Mouse (Mus musculus) MEL (cell line): ENCODE results near the gene Slc24a4. TPM values are rescaled to one million over a fixed set of nuclear protein-coding genes. Genes with fewer than 3 reads are reported as not detected.

ENCODE experiments used
- DNase-seq: peaks from one replicate; pipeline ENCODE4 v3.0.0; 2011; ENCODE audit warnings: low read depth, low spot score
- H3K27ac ChIP-seq: 2 replicates; pipeline ENCODE4 v1.5.1; 2012; ENCODE audit warnings: low read depth, mild to moderate bottlenecking, control low read depth, low read length, moderate library complexity; ENCODE audit not compliant: control insufficient read depth
- H3K27me3 ChIP-seq, 2 experiments: fragments of 150-350 bp in 1 of 2; sonication (generic) in 1 of 2; 2 replicates each; pipeline ENCODE4 v1.6.1; 2012; ENCODE audit warnings: low read length in 2 of 2, mild to moderate bottlenecking in 2 of 2, improper control_type of control experiment in 1 of 2, moderate library complexity in 1 of 2; ENCODE audit not compliant: insufficient read depth in 2 of 2, control insufficient read depth in 1 of 2
- H3K36me3 ChIP-seq, 2 experiments: 2 replicates each; pipeline ENCODE4 v1.6.1; 2012 to 2014; ENCODE audit warnings: low read length in 2 of 2, improper control_type of control experiment in 1 of 2, inconsistent platforms in 1 of 2, mild to moderate bottlenecking in 1 of 2; ENCODE audit not compliant: insufficient read depth in 2 of 2, control insufficient read depth in 1 of 2
- H3K4me1 ChIP-seq, 2 experiments: fragments of 150-350 bp in 1 of 2; sonication (generic) in 1 of 2; 2 replicates each; pipeline ENCODE4 v1.6.1; 2012; ENCODE audit warnings: low read length in 2 of 2, improper control_type of control experiment in 1 of 2, mild to moderate bottlenecking in 1 of 2; ENCODE audit not compliant: insufficient read depth in 2 of 2, control insufficient read depth in 1 of 2
- H3K4me3 ChIP-seq, 2 experiments: fragments of 150-350 bp in 1 of 2; sonication (generic) in 1 of 2; 2 replicates each; pipeline ENCODE4 v1.5.1; 2012; ENCODE audit warnings: low read depth in 2 of 2, low read length in 2 of 2, mild to moderate bottlenecking in 2 of 2, moderate library complexity in 2 of 2, control low read depth in 1 of 2, improper control_type of control experiment in 1 of 2; ENCODE audit not compliant: control insufficient read depth in 1 of 2, insufficient read depth in 1 of 2
- H3K79me2 ChIP-seq: 2 replicates; pipeline ENCODE4 v1.6.1; 2012; ENCODE audit warnings: mild to moderate bottlenecking, low read length, moderate library complexity; ENCODE audit not compliant: control insufficient read depth, poor library complexity, insufficient read depth
- H3K9ac ChIP-seq: 2 replicates; pipeline ENCODE4 v1.6.1; 2012; ENCODE audit warnings: low read depth, mild to moderate bottlenecking, control low read depth, low read length, moderate library complexity; ENCODE audit not compliant: control insufficient read depth, poor library complexity, severe bottlenecking
- H3K9me3 ChIP-seq: fragments of 150-350 bp; sonication (generic); replicated peaks from 2 replicates; pipeline ENCODE4 v1.6.1; 2012; ENCODE audit warnings: mild to moderate bottlenecking, low read length, improper control_type of control experiment, moderate library complexity; ENCODE audit not compliant: insufficient read depth
- BHLHE40 ChIP-seq: IDR thresholded peaks from 2 replicates; pipeline ENCODE4 v1.6.1; 2012; ENCODE audit warnings: low read depth, mild to moderate bottlenecking, inconsistent platforms, low read length, improper control_type of control experiment, borderline replicate concordance
- CHD2 ChIP-seq: IDR thresholded peaks from 2 replicates; pipeline ENCODE4 v1.6.1; 2011; ENCODE audit warnings: low read length, improper control_type of control experiment
- E2F4 ChIP-seq: IDR thresholded peaks from 2 replicates; pipeline ENCODE4 v1.6.1; 2011; ENCODE audit warnings: low read depth, low read length, improper control_type of control experiment, borderline replicate concordance
- ELF1 ChIP-seq: IDR thresholded peaks from 2 replicates; pipeline ENCODE4 v1.6.1; 2014; ENCODE audit warnings: low read depth, mild to moderate bottlenecking, inconsistent platforms, low read length, improper control_type of control experiment, moderate library complexity
- EP300 ChIP-seq, 2 experiments: IDR thresholded peaks; 2 replicates each; pipeline ENCODE4 v1.6.1; 2011; ENCODE audit warnings: improper control_type of control experiment in 2 of 2, low read length in 2 of 2, low read depth in 1 of 2, mild to moderate bottlenecking in 1 of 2
- GABPA ChIP-seq: IDR thresholded peaks from 2 replicates; pipeline ENCODE4 v1.6.1; 2012; ENCODE audit warnings: low read depth, mild to moderate bottlenecking, inconsistent platforms, low read length, improper control_type of control experiment, moderate library complexity
- JUND ChIP-seq: IDR thresholded peaks from 2 replicates; pipeline ENCODE4 v1.6.1; 2011; ENCODE audit warnings: low read depth, mild to moderate bottlenecking, improper control_type of control experiment, low read length
- MAX ChIP-seq: IDR thresholded peaks from 2 replicates; pipeline ENCODE4 v1.6.1; 2011; ENCODE audit warnings: low read length, improper control_type of control experiment
- MAZ ChIP-seq: IDR thresholded peaks from 2 replicates; pipeline ENCODE4 v1.6.1; 2012; ENCODE audit warnings: low read depth, mild to moderate bottlenecking, inconsistent platforms, low read length, improper control_type of control experiment
- MXI1 ChIP-seq: IDR thresholded peaks from 2 replicates; pipeline ENCODE4 v1.6.1; 2011; ENCODE audit warnings: mild to moderate bottlenecking, low read depth, low read length, improper control_type of control experiment
- NRF1 ChIP-seq: IDR thresholded peaks from 2 replicates; pipeline ENCODE4 v1.6.1; 2014; ENCODE audit warnings: low read depth, mild to moderate bottlenecking, inconsistent platforms, low read length, improper control_type of control experiment, moderate library complexity; ENCODE audit not compliant: poor library complexity, insufficient read depth, severe bottlenecking
- POLR2A ChIP-seq, 2 experiments: IDR thresholded peaks; 2 replicates each; pipeline ENCODE4 v1.6.1; 2011 to 2012; ENCODE audit warnings: low read length in 2 of 2, mild to moderate bottlenecking in 2 of 2, control low read depth in 1 of 2, improper control_type of control experiment in 1 of 2, low read depth in 1 of 2, moderate library complexity in 1 of 2; ENCODE audit not compliant: control insufficient read depth in 1 of 2, insufficient read depth in 1 of 2, poor library complexity in 1 of 2
- POLR2AphosphoS2 ChIP-seq: IDR thresholded peaks from 2 replicates; pipeline ENCODE4 v1.6.1; 2011; ENCODE audit warnings: low read length, improper control_type of control experiment
- RAD21 ChIP-seq: IDR thresholded peaks from 2 replicates; pipeline ENCODE4 v1.6.1; 2011; ENCODE audit warnings: mild to moderate bottlenecking, low read depth, low read length, improper control_type of control experiment
- SIN3A ChIP-seq: IDR thresholded peaks from 2 replicates; pipeline ENCODE4 v1.6.1; 2012; ENCODE audit warnings: low read length, improper control_type of control experiment, inconsistent platforms
- TCF12 ChIP-seq: IDR thresholded peaks from 2 replicates; pipeline ENCODE4 v1.6.1; 2014; ENCODE audit warnings: low read depth, mild to moderate bottlenecking, inconsistent platforms, low read length, improper control_type of control experiment, moderate library complexity
- UBTF ChIP-seq: IDR thresholded peaks from 2 replicates; pipeline ENCODE4 v1.6.1; 2012; ENCODE audit warnings: low read depth, mild to moderate bottlenecking, inconsistent platforms, low read length, improper control_type of control experiment, moderate library complexity, borderline replicate concordance; ENCODE audit not compliant: insufficient read depth
- USF1 ChIP-seq: IDR thresholded peaks from 2 replicates; pipeline ENCODE4 v1.6.1; 2014; ENCODE audit warnings: low read depth, mild to moderate bottlenecking, inconsistent platforms, low read length, improper control_type of control experiment, moderate library complexity
- USF2 ChIP-seq, 2 experiments: IDR thresholded peaks; 2 replicates each; pipeline ENCODE4 v1.6.1; 2011 to 2012; ENCODE audit warnings: improper control_type of control experiment in 2 of 2, low read length in 2 of 2, borderline replicate concordance in 1 of 2, inconsistent platforms in 1 of 2, low read depth in 1 of 2, mild to moderate bottlenecking in 1 of 2; ENCODE audit not compliant: insufficient read depth in 1 of 2
- ZKSCAN1 ChIP-seq: IDR thresholded peaks from 2 replicates; pipeline ENCODE4 v1.6.1; 2012; ENCODE audit warnings: low read depth, mild to moderate bottlenecking, inconsistent platforms, low read length, improper control_type of control experiment, moderate library complexity
- ZMIZ1 ChIP-seq: IDR thresholded peaks from 2 replicates; pipeline ENCODE4 v1.6.1; 2012; ENCODE audit warnings: low read depth, mild to moderate bottlenecking, inconsistent platforms, low read length, improper control_type of control experiment, moderate library complexity
- ZNF384 ChIP-seq: IDR thresholded peaks from 2 replicates; pipeline ENCODE4 v1.6.1; 2012; ENCODE audit warnings: low read depth, mild to moderate bottlenecking, inconsistent platforms, low read length, improper control_type of control experiment
- polyA plus RNA-seq, 2 experiments: library from polyadenylated mRNA; stranded (reverse) in 1 of 2; unstranded in 1 of 2; fragments of >175 nt in 1 of 2; fragments of >200 nt in 1 of 2; gene quantifications; 2 replicates each; pipeline versions ENCODE4 v1.2.1 to v1.2.4; 2012; ENCODE audit warnings: low replicate concordance in 2 of 2, low read depth in 1 of 2; ENCODE audit not compliant: insufficient read length in 2 of 2, insufficient read depth in 1 of 2, missing spikeins in 1 of 2
- total RNA-seq: library from RNA; depleted of rRNA; stranded (reverse); fragments of 300-350 nt; gene quantifications from 2 replicates; pipeline ENCODE4 v1.2.3, GENCODE M21; 2012

Slc24a4 gene
- total and polyA plus RNA-seq, 3 experiments: not detected

DNA sequence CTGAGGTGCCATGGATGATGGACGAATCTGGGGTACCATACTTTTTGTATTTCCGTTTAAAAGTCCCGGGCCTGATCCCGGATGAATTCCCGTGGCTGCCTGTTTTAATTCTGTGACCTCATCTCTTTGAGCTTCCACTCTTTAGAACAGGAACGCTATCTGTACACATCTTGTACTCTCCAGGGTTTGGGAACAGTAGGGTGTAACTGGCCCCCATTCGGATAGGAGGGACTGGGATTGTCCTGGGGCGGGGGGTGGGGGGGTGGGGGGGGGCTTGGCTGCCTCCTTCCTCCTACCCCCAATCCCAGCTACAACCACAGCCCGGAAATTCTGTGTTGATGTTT is 155.7 kb downstream of the Slc24a4 start:
- H3K9ac ChIP-seq: no peak overlapping the region
- H3K9me3 ChIP-seq: no peaks in the 10 kb centered on the region
- no peaks in the 10 kb centered on the region for H3K79me2 ChIP-seq
- no peaks in the 10 kb centered on the region for H3K36me3 ChIP-seq
- peaks cover 0 to 10% of the 10 kb centered on the region in 2 experiments; a peak in 2 of 4 replicates for H3K27me3 ChIP-seq
- H3K4me3 ChIP-seq: no peak overlapping the region
- DNase-seq: no peak
- no peaks in the 10 kb centered on the region for H3K4me1 ChIP-seq
- no peak overlapping the region for H3K27ac ChIP-seq
- TF ChIP-seq CHD2: no peak
- TF ChIP-seq TCF12: no peak

DNA sequence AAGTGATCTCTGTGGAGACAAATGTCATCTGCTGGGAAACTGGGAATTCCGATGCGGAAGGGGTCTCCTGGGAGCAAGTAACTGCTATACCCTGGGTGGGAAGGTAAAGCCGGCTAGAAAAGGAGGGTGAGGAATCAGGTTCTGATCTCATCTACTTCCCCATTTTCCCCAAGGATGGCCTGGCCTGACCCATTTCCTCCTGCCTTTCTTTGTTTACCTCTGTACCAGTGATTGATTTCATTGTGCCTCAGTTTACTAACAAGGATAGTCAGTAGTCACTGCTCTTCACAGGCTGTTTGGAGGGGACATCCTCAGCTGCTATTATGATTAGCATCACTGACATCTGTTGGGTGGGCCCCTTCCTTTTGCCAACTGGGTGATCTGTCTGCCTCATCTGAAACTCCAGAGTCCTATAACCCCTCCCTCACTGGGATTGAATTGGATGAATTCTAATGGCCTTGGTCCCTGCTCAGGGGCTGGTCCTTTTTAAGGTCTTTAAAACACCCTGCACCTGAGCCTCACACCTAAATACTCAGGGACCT is 156.2 kb downstream of the Slc24a4 start:
- Histone ChIP-seq H3K27ac (no peak overlapping the region), H3K27me3 (peaks cover 0 to 10% of the 10 kb centered on the region in 2 experiments; a peak in 2 of 4 replicates), H3K9me3 (no peaks in the 10 kb centered on the region), H3K4me1 (no peaks in the 10 kb centered on the region), H3K36me3 (no peaks in the 10 kb centered on the region), H3K4me3 (no peak overlapping the region), H3K9ac (no peak overlapping the region), H3K79me2 (no peaks in the 10 kb centered on the region)
- DNase-seq: no peak
- TF ChIP-seq RAD21 (no peak), MXI1 (no peak), E2F4 (no peak), GABPA (no peak), POLR2A (IDR thresholded peaks at IDR 0.05; ENCODE audit: control insufficient read depth in 1 of 2, insufficient read depth in 1 of 2, low read depth in 1 of 2, low read length in 2 of 2, poor library complexity in 1 of 2) (no peak), POLR2AphosphoS2 (no peak), USF1 (no peak), SIN3A (no peak), NRF1 (no peak), USF2 (IDR thresholded peaks at IDR 0.05; ENCODE audit: borderline replicate concordance in 1 of 2, insufficient read depth in 1 of 2, low read depth in 1 of 2, low read length in 2 of 2) (no peak), ZKSCAN1 (no peak), ELF1 (no peak), MAX (no peak), EP300 (IDR thresholded peaks at IDR 0.05; ENCODE audit: low read depth in 1 of 2, low read length in 2 of 2) (no peak), JUND (no peak), ZMIZ1 (no peak), MAZ (no peak), UBTF (no peak), BHLHE40 (no peak), ZNF384 (no peak)
